Mouse (Mus musculus): ENCODE measurements around the gene Fbxw19. TPM values are rescaled to one million over a fixed set of nuclear protein-coding genes. Genes with fewer than 3 reads are reported as not detected.

Fbxw19 gene
- polyA plus RNA-seq (2012; rRNA removed): not detected in 2 replicates

GRCm38 (mm10) chr9:109495775-109496174 lies at the start of gene Fbxw19:
Fbxw19 (minus strand) TSS chr9:109495875.

GRCm38 (mm10) chr9:109449040-109449439 lies 46.6 kb downstream of the Fbxw19 start, which contains the start of gene Fbxw16:
Fbxw16 (minus strand) TSS chr9:109449140.

Other genes starting within 250 kb of the Fbxw19 start
- not detected in 2 replicates for gene Fbxw14, start 208.2 kb downstream of the Fbxw19 start, polyA plus RNA-seq (2012; rRNA removed)
- not detected in 2 replicates for gene Fbxw28, start 156.2 kb downstream of the Fbxw19 start, polyA plus RNA-seq (2012; rRNA removed)
- not detected in 2 replicates for gene Fbxw22, start 91.6 kb downstream of the Fbxw19 start, polyA plus RNA-seq (2012; rRNA removed)
- gene Fbxw16, start 46.7 kb downstream of the Fbxw19 start, polyA plus RNA-seq (2012; rRNA removed): not detected in 2 replicates
- 0.02 TPM in 1 of 2 replicates, not detected in the other for gene Fbxw15, start 72.4 kb upstream of the Fbxw19 start, polyA plus RNA-seq (2012; rRNA removed)
- gene Fbxw24, start 130.2 kb upstream of the Fbxw19 start, polyA plus RNA-seq (2012; rRNA removed): 0.02 TPM in 1 of 2 replicates, not detected in the other
- not detected in 2 replicates for gene Fbxw25, start 168.8 kb upstream of the Fbxw19 start, polyA plus RNA-seq (2012; rRNA removed)
- 0.02 TPM in 1 of 2 replicates, not detected in the other for gene Fbxw18, start 206.8 kb upstream of the Fbxw19 start, polyA plus RNA-seq (2012; rRNA removed)

Data from liver, embryonic 14 days (tissue).